Mouse (Mus musculus) bone marrow macrophage, adult 2 months (primary cell): ENCODE measurements around the gene Pld1. TPM values are rescaled to one million over a fixed set of nuclear protein-coding genes. Genes with fewer than 3 reads are reported as not detected.

Experiments
- H3K27ac ChIP-seq: 2 replicates; pipeline ENCODE4 v1.5.1; 2012; ENCODE audit warnings: low read depth, low read length; ENCODE audit not compliant: insufficient read depth
- H3K4me1 ChIP-seq: 2 replicates; pipeline ENCODE4 v1.6.1; 2012; ENCODE audit warnings: low read length; ENCODE audit not compliant: control insufficient read depth, insufficient read depth
- H3K4me3 ChIP-seq: 2 replicates; pipeline ENCODE4 v1.5.1; 2012; ENCODE audit warnings: mild to moderate bottlenecking, low read length, moderate library complexity; ENCODE audit not compliant: insufficient read depth
- CTCF ChIP-seq: IDR thresholded peaks from 2 replicates; pipeline ENCODE4 v1.5.1; 2012; ENCODE audit warnings: low read depth, mild to moderate bottlenecking, low read length, moderate library complexity
- POLR2A ChIP-seq: IDR thresholded peaks from 2 replicates; pipeline ENCODE4 v1.6.1; 2012; ENCODE audit warnings: mild to moderate bottlenecking, low read depth, low read length, borderline replicate concordance
- polyA plus RNA-seq: library from polyadenylated mRNA; stranded (reverse); fragments of >200 nt; gene quantifications from 2 replicates; pipeline ENCODE4 v1.2.4, GENCODE M21; 2012; ENCODE audit not compliant: missing spikeins, insufficient read depth, insufficient read length

Pld1 gene
- polyA plus RNA-seq, 1 experiment = 16.2 TPM

- Histone ChIP-seq H3K4me3 (no peak overlapping the region), H3K27ac (no peak overlapping the region), H3K4me1 (no peaks in the 10 kb centered on the region)
- no peak for TF ChIP-seq CTCF
- no peak for TF ChIP-seq POLR2A
Measured at GRCm38 (mm10) chr3:28165598-28165997, 227.1 kb downstream of the Pld1 start.

DNA sequence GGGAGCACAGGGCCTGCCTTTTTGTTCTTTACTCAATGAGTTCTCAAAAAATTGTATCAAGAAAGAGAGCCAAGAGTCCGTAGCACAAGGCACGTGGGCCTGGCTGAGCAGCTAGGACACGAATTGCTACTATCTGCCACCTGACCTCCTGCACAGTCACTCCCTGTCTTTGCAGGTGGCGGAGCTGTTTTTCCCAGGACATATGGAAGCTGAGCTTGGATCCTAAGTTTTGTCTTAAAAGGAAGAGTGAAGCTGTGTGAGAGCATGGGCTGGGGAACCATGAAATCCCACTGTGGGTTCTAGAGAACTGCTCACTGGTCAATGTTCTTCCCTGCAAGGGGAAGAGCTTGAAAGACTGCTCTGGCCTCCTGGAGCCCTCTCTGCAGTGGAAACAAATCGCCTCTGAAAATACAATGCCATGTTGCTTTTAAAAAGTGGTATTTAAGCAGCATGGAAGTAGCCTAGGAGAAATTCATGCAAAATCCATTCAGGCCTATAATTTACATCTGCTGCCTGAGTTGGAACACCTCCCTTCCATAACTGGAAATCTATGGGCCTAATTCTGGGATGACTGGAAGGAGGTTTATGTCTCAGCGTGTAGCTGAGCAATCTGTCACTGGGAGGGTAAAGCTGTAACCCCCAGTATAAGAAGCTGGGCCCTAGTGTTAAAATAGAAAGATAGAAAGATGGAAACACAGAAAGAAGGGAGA is 229.5 kb downstream of the Pld1 start:
- peaks cover 12% of the 10 kb centered on the region for H3K4me1 ChIP-seq
- no peak for TF ChIP-seq POLR2A
- no peak for TF ChIP-seq CTCF
- H3K4me3 ChIP-seq = no peak overlapping the region
- H3K27ac ChIP-seq = no peak overlapping the region

GRCm38 (mm10) chr3:28170911-28171618 is 232.6 kb downstream of the Pld1 start:
- TF ChIP-seq POLR2A (no peak), CTCF (no peak)
- Histone ChIP-seq H3K4me3 (peak overlapping the region; percentile 22), H3K4me1 (peaks cover 12% of the 10 kb centered on the region), H3K27ac (no peak overlapping the region)

- H3K4me1 ChIP-seq = peaks cover 7% of the 10 kb centered on the region
- H3K4me3 ChIP-seq = no peak overlapping the region
- TF ChIP-seq POLR2A (no peak), CTCF (no peak)
- no peak overlapping the region for H3K27ac ChIP-seq
Measured at GRCm38 (mm10) chr3:28175997-28176967, 237.8 kb downstream of the Pld1 start.

- TF ChIP-seq CTCF (no peak), POLR2A (no peak)
Measured at GRCm38 (mm10) chr3:28178333-28178732, 239.8 kb downstream of the Pld1 start.

More at GRCm38 (mm10) chr3:28178333-28178732, 239.8 kb downstream of the Pld1 start:
- Histone ChIP-seq H3K4me3 (no peak overlapping the region), H3K4me1 (no peaks in the 10 kb centered on the region), H3K27ac (no peak overlapping the region)

Other genes starting within 250 kb of the Pld1 start
- 30.8 and 33.8 TPM in 2 replicates for gene Fndc3b, start 227.4 kb upstream of the Pld1 start, polyA plus RNA-seq
- not detected in 2 replicates for gene Tmem212, start 42.3 kb upstream of the Pld1 start, polyA plus RNA-seq